11 mouse cellular contexts compared by ENCODE assay signal in genomic region chr13:8538896-8539295, GRCm38 (mm10).
"Had no signal": no experiment of that assay in that cellular context is flagged by ENCODE, and none has a peak within 500 bp of the region (broad histone marks: within the 10 kb centered on the region; RNA-seq: fewer than 3 reads in every experiment).

No protein-coding gene starts in this region.

- DNase-seq: kidney, adult 8-10 months; kidney, postnatal 36 days; liver, embryonic 13.5 days; liver, postnatal 0 days; right cerebral cortex, postnatal 14 days; thymus, postnatal 4 days had no signal

- H3K9me3 ChIP-seq: limb, embryonic 10.5 days; liver, embryonic 13.5 days; lung, embryonic 15.5 days; midbrain, embryonic 13.5 days had no signal

- ATAC-seq: intestine, postnatal 0 days; liver, postnatal 0 days; midbrain, embryonic 13.5 days had no signal

- H3K4me3 ChIP-seq: left cerebral cortex, adult 2 months; limb, embryonic 10.5 days; liver, embryonic 13.5 days; lung, embryonic 15.5 days; midbrain, embryonic 13.5 days had no signal

- H3K27ac ChIP-seq: left cerebral cortex, adult 2 months; limb, embryonic 10.5 days; liver, embryonic 13.5 days; lung, embryonic 15.5 days; midbrain, embryonic 13.5 days had no signal

- H3K4me2 ChIP-seq: liver, embryonic 13.5 days; lung, embryonic 15.5 days; midbrain, embryonic 13.5 days had no signal

- H3K9ac ChIP-seq: liver, embryonic 13.5 days; liver, postnatal 0 days; lung, embryonic 15.5 days; midbrain, embryonic 13.5 days had no signal

- H3K27me3 ChIP-seq: liver, embryonic 13.5 days; lung, embryonic 15.5 days; midbrain, embryonic 13.5 days had no signal

- H3K36me3 ChIP-seq: limb, embryonic 10.5 days; liver, embryonic 13.5 days; lung, embryonic 15.5 days; midbrain, embryonic 13.5 days had no signal

- H3K4me1 ChIP-seq: limb, embryonic 10.5 days; liver, embryonic 13.5 days; lung, embryonic 15.5 days; midbrain, embryonic 13.5 days had no signal
